Mouse (Mus musculus) spleen, adult 2 months (tissue): ENCODE results near the gene Rasal2.

ENCODE experiments used
- CTCF ChIP-seq: fragments of 200-500 bp; IDR thresholded peaks from 2 replicates; pipeline ENCODE4 v1.5.1; 2011; ENCODE audit warnings: mild to moderate bottlenecking, inconsistent platforms; ENCODE audit not compliant: insufficient read depth, insufficient read length, insufficient replicate concordance; ENCODE audit errors: extremely low read depth
- POLR2A ChIP-seq: fragments of 200-500 bp; IDR thresholded peaks from 2 replicates; pipeline ENCODE4 v1.6.1; 2011; ENCODE audit warnings: low read depth, low read length, inconsistent platforms

DNA sequence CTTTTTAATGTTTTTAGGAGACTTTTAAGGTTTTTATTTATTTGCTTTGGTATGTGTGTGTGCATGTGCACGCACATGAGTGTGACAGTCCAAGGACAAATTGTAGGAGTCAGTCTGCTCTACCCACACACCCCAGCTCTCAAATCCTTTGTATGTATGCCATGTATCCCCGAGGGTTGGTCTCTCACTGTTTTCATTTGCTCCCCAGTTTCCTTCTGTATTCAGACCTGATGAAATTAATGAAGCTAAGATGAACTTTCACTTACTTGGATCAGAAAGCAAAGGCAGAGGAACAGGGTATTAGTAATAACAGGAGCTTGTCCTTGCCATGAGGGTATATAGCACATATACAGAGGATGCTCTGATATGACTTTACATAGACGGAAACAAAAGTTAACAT is 165.1 kb downstream of the Rasal2 start:
- TF ChIP-seq POLR2A (no peak), CTCF (no peak)
